Comparison of ENCODE assay signal across 21 mouse cellular contexts in genomic region chr6:43333479-43333878, GRCm38 (mm10). TPM values are rescaled to one million over a fixed set of nuclear protein-coding genes. Genes with fewer than 3 reads are reported as not detected.
A peak's percentile ranks its signal among the peaks of the same experiment; 100 is the strongest.
DNase-seq lines count a peak whose midpoint lies in the region; ATAC-seq and TF ChIP-seq lines count a peak whose summit lies in the region.
"Had no signal": no experiment of that assay in that cellular context is flagged by ENCODE, and none has a peak within 500 bp of the region (broad histone marks: within the 10 kb centered on the region; RNA-seq: fewer than 3 reads in every experiment).

No protein-coding gene starts in this region.

- H3K27me3 ChIP-seq in hindbrain, postnatal 0 days (ENCODE audit: insufficient read depth, low read length): no peaks in the 10 kb centered on the region
- H3K27me3 ChIP-seq in hindbrain, embryonic 10.5 days (ENCODE audit: insufficient read depth, poor library complexity, severe bottlenecking): no peaks in the 10 kb centered on the region
- H3K27me3 ChIP-seq: heart, embryonic 12.5 days; midbrain, embryonic 12.5 days; neural tube, embryonic 12.5 days; Patski had no signal

- ATAC-seq in hindbrain, postnatal 0 days: peak; percentile 79
- ATAC-seq in megakaryocyte-erythroid progenitor cell, adult 5-6 weeks (replicated peaks; ENCODE audit: low FRiP score, low TSS enrichment, poor library complexity, severe bottlenecking): no peak
- ATAC-seq: intestine, postnatal 0 days; Patski had no signal

- H3K27ac ChIP-seq in hindbrain, postnatal 0 days: peak overlapping the region; percentile 38; the same call in 1 of the 2 replicates
- no peak overlapping the region for H3K27ac ChIP-seq in hindbrain, embryonic 10.5 days
- H3K27ac ChIP-seq: limb, embryonic 10.5 days; liver, embryonic 14.5 days; midbrain, embryonic 12.5 days; neural tube, embryonic 12.5 days had no signal

- H3K4me2 ChIP-seq in hindbrain, postnatal 0 days (ENCODE audit: low read depth, low read length): no peak overlapping the region
- H3K4me2 ChIP-seq: heart, embryonic 12.5 days; midbrain, embryonic 12.5 days; neural tube, embryonic 12.5 days had no signal

- no peak overlapping the region for H3K9ac ChIP-seq in hindbrain, postnatal 0 days (replicated peaks; ENCODE audit: low read length)
- H3K9ac ChIP-seq: heart, embryonic 12.5 days; liver, embryonic 14.5 days; midbrain, embryonic 12.5 days; neural tube, embryonic 12.5 days had no signal

- H3K36me3 ChIP-seq in hindbrain, postnatal 0 days (ENCODE audit: insufficient read depth, low read length): no peaks in the 10 kb centered on the region
- H3K36me3 ChIP-seq in hindbrain, embryonic 10.5 days: no peaks in the 10 kb centered on the region
- H3K36me3 ChIP-seq: heart, embryonic 12.5 days; limb, embryonic 10.5 days; midbrain, embryonic 12.5 days; neural tube, embryonic 12.5 days had no signal

- 32% methylated on average over 4 of the region's 4 CpGs for WGBS in hindbrain, postnatal 0 days
- WGBS in hindbrain, embryonic 10.5 days: 82% methylated on average over 4 of the region's 4 CpGs

- H3K4me1 ChIP-seq in hindbrain, postnatal 0 days (ENCODE audit: insufficient read depth, low read length): peaks cover 12% of the 10 kb centered on the region
- H3K4me1 ChIP-seq in hindbrain, embryonic 10.5 days (replicated peaks): no peaks in the 10 kb centered on the region
- H3K4me1 ChIP-seq: limb, embryonic 10.5 days; midbrain, embryonic 12.5 days; neural tube, embryonic 12.5 days had no signal

- DNase-seq in hindbrain, postnatal 0 days (ENCODE audit: low spot score): peak; percentile 81
- DNase-seq in hindbrain, embryonic 10.5 days (ENCODE audit: low spot score): no peak
- DNase-seq in MN1 (ENCODE audit: low spot score): peak; percentile 36
- DNase-seq in Muller cell, postnatal 12 days (ENCODE audit: inconsistent ontology term): peak; percentile 80
- DNase-seq in cerebellum, adult 9-10 months: peak; percentile 97
- no peak for DNase-seq in testis, postnatal 14 days (ENCODE audit: low spot score)
- DNase-seq: gastrocnemius, postnatal 25 days; heart, postnatal 4 days; kidney, postnatal 10 days had no signal

- H3K9me3 ChIP-seq in hindbrain, postnatal 0 days (ENCODE audit: low read length): no peaks in the 10 kb centered on the region
- no peaks in the 10 kb centered on the region for H3K9me3 ChIP-seq in hindbrain, embryonic 10.5 days
- H3K9me3 ChIP-seq: heart, embryonic 12.5 days; limb, embryonic 10.5 days; midbrain, embryonic 12.5 days; neural tube, embryonic 12.5 days had no signal

- TF ChIP-seq CTCF in hindbrain, postnatal 0 days (IDR thresholded peaks at IDR 0.05; ENCODE audit: low read depth): no peak

- no peak overlapping the region for H3K4me3 ChIP-seq in hindbrain, postnatal 0 days (ENCODE audit: low read length)
- no peak overlapping the region for H3K4me3 ChIP-seq in hindbrain, embryonic 10.5 days
- H3K4me3 ChIP-seq: heart, embryonic 12.5 days; limb, embryonic 10.5 days; midbrain, embryonic 12.5 days; neural tube, embryonic 12.5 days had no signal

RNA-seq across cellular contexts. Expression of gene Nobox, which starts 24.1 kb away (rescaled TPM):
- total RNA-seq in hindbrain, postnatal 0 days (2014; rRNA removed): not detected in 2 replicates
- polyA plus RNA-seq in hindbrain, postnatal 0 days (2015; fragmentation: Nextera tagmentation; extraction: Ambion mirVana): not detected in 2 replicates
- polyA plus RNA-seq in hindbrain, embryonic 10.5 days (2016; fragmentation: Nextera tagmentation; extraction: Ambion mirVana): 0.10 TPM in 1 of 2 replicates, not detected in the other
- not detected in 2 replicates for total RNA-seq in megakaryocyte-erythroid progenitor cell, adult 5-6 weeks (2014; fragmentation: Nextera tagmentation)
- not detected in 2 replicates for total RNA-seq in megakaryocyte-erythroid progenitor cell, adult 5-6 weeks (2017)
- total RNA-seq: gastrocnemius, postnatal 25 days; heart, postnatal 4 days; layer of hippocampus, postnatal 10 days had no signal
- polyA plus RNA-seq: embryonic facial prominence, embryonic 11.5 days; heart, embryonic 12.5 days; intestine, postnatal 0 days; limb, embryonic 10.5 days; midbrain, embryonic 12.5 days; neural tube, embryonic 12.5 days; Patski; small intestine, adult 2 months; stomach, embryonic 14.5 days had no signal

Comparison
In these comparisons a context has a peak if more than half of its experiments do, and no peak if none do; other contexts are left out.
1. DNase-seq: peak in hindbrain, postnatal 0 days (single experiment), MN1 (single experiment), Muller cell, postnatal 12 days (single experiment) and cerebellum, adult 9-10 months (single experiment); none in hindbrain, embryonic 10.5 days (single experiment) and testis, postnatal 14 days (single experiment).